Mouse (Mus musculus): ENCODE measurements at regions not wholly inside any gene's neighbourhood (a gene's known extent, or its start where the extent isn't known, plus 50 kb on each side); places are given as distances from the start of the nearest gene placed in this dataset.

DNA sequence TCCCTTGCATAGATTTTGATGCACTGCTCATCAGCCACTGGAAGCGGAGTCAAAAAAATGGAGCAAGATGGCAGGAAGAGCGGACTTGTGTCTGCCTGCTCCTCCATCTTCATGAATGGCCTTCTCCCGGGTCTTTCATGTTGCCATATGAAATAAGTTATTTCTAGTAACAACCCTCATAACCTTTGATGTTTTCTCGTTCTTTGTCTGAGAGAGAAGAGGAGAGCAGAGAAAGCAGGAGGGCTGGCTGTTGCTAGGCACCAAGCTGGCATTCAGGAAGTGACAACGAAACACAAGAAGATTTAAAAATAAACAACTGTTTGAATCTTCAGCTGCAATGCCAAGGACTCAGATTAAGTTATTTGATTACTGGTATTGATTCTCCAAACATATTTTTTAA is 256.8 kb downstream of the Adgb start:
- ATAC-seq (peak; percentile 89), DNase-seq (peak; percentile 51)
- Histone ChIP-seq H3K27ac (ENCODE audit: low read depth, low read length) (peak overlapping the region; percentile 70), H3K27me3 (ENCODE audit: insufficient read depth, low read length) (no peaks in the 10 kb centered on the region), H3K36me3 (ENCODE audit: insufficient read depth) (no peaks in the 10 kb centered on the region), H3K4me2 (ENCODE audit: low read depth) (no peak overlapping the region), H3K9ac (no peak overlapping the region), H3K4me3 (ENCODE audit: low read depth, low read length) (no peak overlapping the region), H3K4me1 (ENCODE audit: insufficient read depth) (peaks cover 8% of the 10 kb centered on the region; the same call in 1 of the 2 replicates), H3K9me3 (ENCODE audit: low read length) (no peaks in the 10 kb centered on the region)
- WGBS, result 45% methylated on average over 5 of the region's 5 CpGs
- TF ChIP-seq CTCF (IDR thresholded peaks at IDR 0.05; ENCODE audit: low read depth), result no peak

DNA sequence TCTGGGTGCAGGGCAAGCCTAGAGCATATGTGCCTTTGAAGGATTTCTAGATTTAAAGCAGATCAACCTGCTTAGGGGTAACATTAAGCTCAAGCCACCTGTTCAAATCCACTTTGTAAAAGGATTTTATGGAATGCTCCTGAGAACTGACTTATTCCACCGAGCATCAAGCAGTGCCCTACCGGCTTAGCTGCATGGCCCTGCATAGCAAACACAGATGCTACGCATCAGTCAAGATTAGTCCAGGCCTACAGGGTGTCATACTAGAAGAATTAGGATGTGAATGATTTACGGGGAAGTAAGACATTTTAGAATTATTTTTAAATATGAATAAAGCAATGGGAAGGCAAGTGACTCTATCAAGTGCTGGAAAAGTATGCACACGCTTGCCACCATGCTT is 263.8 kb downstream of the Adgb start:
- DNase-seq, result no peak
- H3K9me3 ChIP-seq (ENCODE audit: low read length), result no peaks in the 10 kb centered on the region
- no peak overlapping the region for H3K4me3 ChIP-seq (ENCODE audit: low read depth, low read length)
- H3K9ac ChIP-seq, result no peak overlapping the region
- no peaks in the 10 kb centered on the region for H3K27me3 ChIP-seq (ENCODE audit: insufficient read depth, low read length)
- 90% methylated on average over 5 of the region's 5 CpGs for WGBS
- ATAC-seq, result no peak
- no peaks in the 10 kb centered on the region for H3K36me3 ChIP-seq (ENCODE audit: insufficient read depth)
- no peaks in the 10 kb centered on the region for H3K4me1 ChIP-seq (ENCODE audit: insufficient read depth)
- no peak overlapping the region for H3K4me2 ChIP-seq (ENCODE audit: low read depth)
- TF ChIP-seq CTCF (IDR thresholded peaks at IDR 0.05; ENCODE audit: low read depth), result no peak
- H3K27ac ChIP-seq (ENCODE audit: low read depth, low read length), result no peak overlapping the region

DNA sequence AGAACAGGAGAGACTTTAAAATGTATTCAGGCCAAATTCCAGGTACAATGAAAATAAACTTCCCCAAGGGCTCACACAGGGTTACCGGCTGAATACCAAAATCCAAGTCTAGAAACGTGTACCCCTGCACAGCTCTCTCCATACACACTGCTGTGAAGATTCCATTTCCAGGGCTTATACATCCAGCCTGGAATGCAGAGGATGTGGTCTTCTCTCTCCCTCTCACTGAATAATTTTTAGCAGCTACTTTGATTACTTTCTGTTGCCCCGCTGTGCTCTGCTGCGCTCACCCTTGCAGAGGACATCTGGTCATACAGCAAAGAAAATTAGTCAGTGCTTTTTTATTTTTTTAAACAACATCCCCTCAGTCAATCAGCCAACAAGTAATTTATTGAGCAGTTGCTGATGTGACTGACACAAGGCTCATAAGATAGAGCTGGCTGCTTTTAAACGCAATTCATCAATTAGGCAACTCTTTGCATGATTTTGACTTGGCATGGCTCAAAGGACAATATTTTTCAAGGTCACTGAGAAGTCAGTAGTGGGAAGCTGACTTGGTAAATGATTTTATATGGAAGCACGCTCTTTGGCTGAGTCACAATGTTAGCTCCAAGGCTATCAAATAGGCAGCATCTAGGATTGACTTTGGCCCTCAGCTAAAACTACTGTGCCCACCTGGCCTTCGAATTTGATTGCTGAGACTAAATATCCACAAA is 266.2 kb downstream of the Adgb start:
- DNase-seq (no peak), ATAC-seq (no peak)
- Histone ChIP-seq H3K4me3 (ENCODE audit: low read depth, low read length) (no peak overlapping the region), H3K27me3 (ENCODE audit: insufficient read depth, low read length) (no peaks in the 10 kb centered on the region), H3K36me3 (ENCODE audit: insufficient read depth) (no peaks in the 10 kb centered on the region), H3K27ac (ENCODE audit: low read depth, low read length) (no peak overlapping the region), H3K4me1 (ENCODE audit: insufficient read depth) (no peaks in the 10 kb centered on the region), H3K9ac (no peak overlapping the region), H3K4me2 (ENCODE audit: low read depth) (no peak overlapping the region), H3K9me3 (ENCODE audit: low read length) (no peaks in the 10 kb centered on the region)
- TF ChIP-seq CTCF (IDR thresholded peaks at IDR 0.05; ENCODE audit: low read depth), result no peak
- 81% methylated on average over 7 of the region's 7 CpGs for WGBS

DNA sequence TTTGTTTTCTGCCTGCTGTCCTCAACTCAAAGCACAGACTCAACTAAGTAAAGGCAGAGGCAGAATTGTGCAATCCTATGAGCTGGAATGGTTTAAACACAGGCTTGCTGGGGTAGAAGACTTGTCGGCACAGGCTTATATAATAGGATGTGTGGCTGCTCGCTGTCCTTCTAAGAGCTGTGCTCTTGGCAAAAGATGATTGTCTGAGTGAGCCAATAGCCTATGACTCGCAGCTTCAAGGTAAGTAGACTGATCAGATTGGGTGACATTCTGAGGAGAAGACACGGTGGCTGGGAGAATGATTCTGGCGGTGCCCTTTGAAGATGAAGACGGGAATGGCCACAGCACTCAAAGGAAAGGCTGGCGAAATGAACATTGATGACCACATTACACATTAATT is 268.1 kb downstream of the Adgb start:
- Histone ChIP-seq H3K36me3 (ENCODE audit: insufficient read depth) (no peaks in the 10 kb centered on the region), H3K27me3 (ENCODE audit: insufficient read depth, low read length) (no peaks in the 10 kb centered on the region), H3K9me3 (ENCODE audit: low read length) (no peaks in the 10 kb centered on the region), H3K9ac (no peak overlapping the region), H3K4me2 (ENCODE audit: low read depth) (no peak overlapping the region), H3K27ac (ENCODE audit: low read depth, low read length) (no peak overlapping the region), H3K4me1 (ENCODE audit: insufficient read depth) (no peaks in the 10 kb centered on the region), H3K4me3 (ENCODE audit: low read depth, low read length) (no peak overlapping the region)
- ATAC-seq, result no peak
- no peak for TF ChIP-seq CTCF (IDR thresholded peaks at IDR 0.05; ENCODE audit: low read depth)
- DNase-seq, result no peak
- 77% methylated on average over 7 of the region's 7 CpGs for WGBS

DNA sequence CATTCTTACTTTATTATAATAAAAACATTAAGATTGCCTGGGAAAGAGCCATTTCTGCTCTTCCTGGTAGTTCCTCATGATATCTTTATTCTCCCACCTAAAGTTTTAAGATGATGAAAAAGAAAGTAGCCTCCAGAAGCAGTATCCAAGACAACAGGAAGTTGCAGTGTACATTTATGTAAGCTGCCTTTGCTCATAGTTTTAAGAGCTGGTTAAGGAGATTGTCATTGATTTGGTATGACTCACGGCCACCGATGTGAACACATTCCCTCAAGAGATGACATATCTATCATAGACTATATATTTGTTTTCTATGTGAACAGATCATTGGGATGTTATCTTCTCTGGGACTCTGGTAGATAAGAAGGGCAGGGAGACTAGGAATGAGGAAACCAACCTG is 281.8 kb downstream of the Adgb start:
- H3K27ac ChIP-seq (ENCODE audit: low read depth, low read length), result no peak overlapping the region
- H3K36me3 ChIP-seq (ENCODE audit: insufficient read depth), result no peaks in the 10 kb centered on the region
- H3K9ac ChIP-seq, result no peak overlapping the region
- no peaks in the 10 kb centered on the region for H3K4me1 ChIP-seq (ENCODE audit: insufficient read depth)
- H3K27me3 ChIP-seq (ENCODE audit: insufficient read depth, low read length), result no peaks in the 10 kb centered on the region
- no peak overlapping the region for H3K4me3 ChIP-seq (ENCODE audit: low read depth, low read length)
- DNase-seq (no peak), ATAC-seq (no peak)
- 94% methylated on average over 2 of the region's 2 CpGs for WGBS
- TF ChIP-seq CTCF (IDR thresholded peaks at IDR 0.05; ENCODE audit: low read depth), result no peak
- H3K4me2 ChIP-seq (ENCODE audit: low read depth), result no peak overlapping the region
- H3K9me3 ChIP-seq (ENCODE audit: low read length), result no peaks in the 10 kb centered on the region

DNA sequence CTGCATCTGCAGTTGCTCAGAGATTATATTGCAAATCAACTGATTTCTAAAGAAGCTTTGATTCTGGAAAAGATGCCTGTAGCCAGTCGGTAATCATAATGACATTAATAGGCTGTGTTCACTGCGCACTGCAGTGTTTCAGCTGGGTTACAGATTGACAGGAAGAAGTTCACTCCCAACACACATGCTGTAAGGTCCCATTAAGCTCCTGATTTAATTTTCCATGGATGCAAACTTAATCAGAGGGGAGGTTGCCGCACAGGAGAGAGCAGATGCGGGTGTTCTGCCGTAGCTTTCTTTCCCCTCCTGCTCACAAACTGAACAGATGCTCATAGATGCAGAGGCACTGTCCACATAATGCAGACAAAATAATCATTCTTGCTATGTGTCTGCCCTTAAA is 284.0 kb downstream of the Adgb start:
- no peaks in the 10 kb centered on the region for H3K9me3 ChIP-seq (ENCODE audit: low read length)
- DNase-seq, result peak; percentile 8
- H3K4me3 ChIP-seq (ENCODE audit: low read depth, low read length), result no peak overlapping the region
- no peak for TF ChIP-seq CTCF (IDR thresholded peaks at IDR 0.05; ENCODE audit: low read depth)
- H3K4me1 ChIP-seq (ENCODE audit: insufficient read depth), result no peaks in the 10 kb centered on the region
- H3K27ac ChIP-seq (ENCODE audit: low read depth, low read length), result no peak overlapping the region
- no peak overlapping the region for H3K9ac ChIP-seq
- H3K27me3 ChIP-seq (ENCODE audit: insufficient read depth, low read length), result no peaks in the 10 kb centered on the region
- H3K4me2 ChIP-seq (ENCODE audit: low read depth), result no peak overlapping the region
- no peaks in the 10 kb centered on the region for H3K36me3 ChIP-seq (ENCODE audit: insufficient read depth)
- WGBS, result 54% methylated on average over 5 of the region's 5 CpGs
- peak; percentile 61; the same call in 1 of the 2 replicates for ATAC-seq

DNA sequence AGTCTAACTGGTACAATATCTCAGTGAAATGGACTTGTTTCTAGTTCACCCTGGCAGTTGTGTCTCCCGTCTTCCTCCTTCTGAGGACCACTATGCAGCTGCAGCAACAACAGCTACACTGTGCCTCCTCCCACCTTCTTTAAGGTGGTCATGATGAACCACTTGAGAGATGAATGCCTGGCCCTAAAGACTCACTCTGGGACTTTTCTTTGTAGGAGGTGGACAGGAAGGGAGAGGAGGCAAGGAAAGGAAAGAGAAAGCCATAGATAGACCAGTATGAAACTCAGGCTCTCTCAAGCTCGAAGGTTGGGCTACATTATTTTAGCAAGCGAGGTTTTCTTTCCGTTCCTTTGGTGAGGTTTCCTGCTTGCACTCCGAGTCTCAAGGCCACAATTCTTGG is 285.4 kb downstream of the Adgb start:
- WGBS, result 87% methylated on average over 5 of the region's 5 CpGs
- no peak for TF ChIP-seq CTCF (IDR thresholded peaks at IDR 0.05; ENCODE audit: low read depth)
- H3K27ac ChIP-seq (ENCODE audit: low read depth, low read length), result no peak overlapping the region
- H3K4me2 ChIP-seq (ENCODE audit: low read depth), result no peak overlapping the region
- no peak overlapping the region for H3K9ac ChIP-seq
- H3K36me3 ChIP-seq (ENCODE audit: insufficient read depth), result no peaks in the 10 kb centered on the region
- H3K4me1 ChIP-seq (ENCODE audit: insufficient read depth), result no peaks in the 10 kb centered on the region
- no peak for ATAC-seq
- H3K27me3 ChIP-seq (ENCODE audit: insufficient read depth, low read length), result no peaks in the 10 kb centered on the region
- no peaks in the 10 kb centered on the region for H3K9me3 ChIP-seq (ENCODE audit: low read length)
- no peak overlapping the region for H3K4me3 ChIP-seq (ENCODE audit: low read depth, low read length)
- DNase-seq, result no peak

Data from forebrain, postnatal 0 days (tissue).